Mouse (Mus musculus) embryo, embryonic 9.5 days (tissue): Measurements from ENCODE around the gene Mdga2.

Experiments used
- DNase-seq: peaks from one replicate; pipeline ENCODE4 v3.0.0-alpha.2; 2017; ENCODE audit errors: extremely low spot score

The Mdga2 gene

GRCm38 (mm10) chr12:67222221-67223025 is at the start of gene Mdga2:
Mdga2 (minus strand) TSS chr12:67222549.
- peak; percentile 67 for DNase-seq

GRCm38 (mm10) chr12:67267409-67267808 is 45.1 kb upstream of the Mdga2 start:
- peak; percentile 10 for DNase-seq

GRCm38 (mm10) chr12:67223530-67223929 is 1.2 kb upstream of the Mdga2 start:
- DNase-seq, result no peak

- peak; percentile 68 for DNase-seq
Observed at GRCm38 (mm10) chr12:67221329-67222220, 774 bp downstream of the Mdga2 start.

GRCm38 (mm10) chr12:67220641-67221231 is 1.6 kb downstream of the Mdga2 start:
- DNase-seq, result peak; percentile 45

GRCm38 (mm10) chr12:67220041-67220440 is 2.3 kb downstream of the Mdga2 start:
- peak; percentile 30 for DNase-seq

GRCm38 (mm10) chr12:67219564-67219963 is 2.8 kb downstream of the Mdga2 start:
- peak; percentile 9 for DNase-seq

GRCm38 (mm10) chr12:67212801-67213200 is 9.5 kb downstream of the Mdga2 start:
- DNase-seq, result no peak

GRCm38 (mm10) chr12:67178155-67178554 is 44.2 kb downstream of the Mdga2 start:
- no peak for DNase-seq

- no peak for DNase-seq
Observed at GRCm38 (mm10) chr12:67156569-67157237, 65.6 kb downstream of the Mdga2 start.

GRCm38 (mm10) chr12:67153077-67153476 is 69.3 kb downstream of the Mdga2 start:
- DNase-seq, result no peak

GRCm38 (mm10) chr12:67141605-67142004 is 80.7 kb downstream of the Mdga2 start:
- no peak for DNase-seq

- no peak for DNase-seq
Observed at GRCm38 (mm10) chr12:67140131-67140530, 82.2 kb downstream of the Mdga2 start.

GRCm38 (mm10) chr12:67127457-67127856 is 94.9 kb downstream of the Mdga2 start:
- no peak for DNase-seq

GRCm38 (mm10) chr12:67123874-67124273 is 98.5 kb downstream of the Mdga2 start:
- no peak for DNase-seq

- no peak for DNase-seq
Observed at GRCm38 (mm10) chr12:67118652-67119515, 103.5 kb downstream of the Mdga2 start.

GRCm38 (mm10) chr12:67104171-67104570 is 118.2 kb downstream of the Mdga2 start:
- DNase-seq, result no peak

- no peak for DNase-seq
Observed at GRCm38 (mm10) chr12:67094414-67094813, 127.9 kb downstream of the Mdga2 start.

- DNase-seq, result no peak
Observed at GRCm38 (mm10) chr12:67090420-67090965, 131.9 kb downstream of the Mdga2 start.
